Mouse (Mus musculus): ENCODE measurements at regions not wholly inside any gene's neighbourhood (a gene's known extent, or its start where the extent isn't known, plus 50 kb on each side); places are given as distances from the start of the nearest gene placed in this dataset.

- WGBS = 91% methylated on average over 5 of the region's 5 CpGs
- no peak overlapping the region for H3K9ac ChIP-seq (replicated peaks; ENCODE audit: low read depth, low read length)
- H3K27ac ChIP-seq (ENCODE audit: low read length) = no peak overlapping the region
- no peaks in the 10 kb centered on the region for H3K27me3 ChIP-seq (replicated peaks; ENCODE audit: control insufficient read depth, insufficient read depth, low read length)
- H3K4me1 ChIP-seq (replicated peaks; ENCODE audit: control insufficient read depth, insufficient read depth, low read length) = peaks cover 10% of the 10 kb centered on the region; the same call in 1 of the 2 replicates
- H3K9me3 ChIP-seq (ENCODE audit: control insufficient read depth, low read length) = no peaks in the 10 kb centered on the region
- no peak overlapping the region for H3K4me2 ChIP-seq (ENCODE audit: low read length)
- no peak overlapping the region for H3K4me3 ChIP-seq (replicated peaks; ENCODE audit: low read length)
- ATAC-seq = no peak
- no peaks in the 10 kb centered on the region for H3K36me3 ChIP-seq (ENCODE audit: control insufficient read depth, insufficient read depth)
These were observed 79.8 kb downstream of the S1pr1 start for GRCm38 (mm10) chr3:115635081-115635480.

- Histone ChIP-seq H3K4me1 (replicated peaks; ENCODE audit: control insufficient read depth, insufficient read depth, low read length) (peaks cover 10% of the 10 kb centered on the region; the same call in 1 of the 2 replicates), H3K9ac (replicated peaks; ENCODE audit: low read depth, low read length) (no peak overlapping the region), H3K9me3 (ENCODE audit: control insufficient read depth, low read length) (no peaks in the 10 kb centered on the region), H3K36me3 (ENCODE audit: control insufficient read depth, insufficient read depth) (no peaks in the 10 kb centered on the region), H3K27me3 (replicated peaks; ENCODE audit: control insufficient read depth, insufficient read depth, low read length) (no peaks in the 10 kb centered on the region), H3K4me3 (replicated peaks; ENCODE audit: low read length) (no peak overlapping the region), H3K27ac (ENCODE audit: low read length) (no peak overlapping the region), H3K4me2 (ENCODE audit: low read length) (no peak overlapping the region)
- 29% methylated on average over 4 of the region's 4 CpGs for WGBS
- ATAC-seq = peak; percentile 41
These were observed 82.5 kb downstream of the S1pr1 start for GRCm38 (mm10) chr3:115632417-115632743.

- WGBS = 14% methylated on average over 17 of the region's 17 CpGs
- Histone ChIP-seq H3K9ac (replicated peaks; ENCODE audit: low read depth, low read length) (0 out of 2 replicates have a peak overlapping the region, but pooled peaks have one; percentile 37), H3K4me1 (replicated peaks; ENCODE audit: control insufficient read depth, insufficient read depth, low read length) (peaks cover 10% of the 10 kb centered on the region; the same call in 1 of the 2 replicates), H3K36me3 (ENCODE audit: control insufficient read depth, insufficient read depth) (no peaks in the 10 kb centered on the region), H3K4me3 (replicated peaks; ENCODE audit: low read length) (no peak overlapping the region), H3K27me3 (replicated peaks; ENCODE audit: control insufficient read depth, insufficient read depth, low read length) (no peaks in the 10 kb centered on the region), H3K9me3 (ENCODE audit: control insufficient read depth, low read length) (no peaks in the 10 kb centered on the region), H3K4me2 (ENCODE audit: low read length) (peak overlapping the region; percentile 4; the same call in 1 of the 2 replicates), H3K27ac (ENCODE audit: low read length) (no peak overlapping the region)
- peak; percentile 92 for ATAC-seq
These were observed 83.1 kb downstream of the S1pr1 start for GRCm38 (mm10) chr3:115631573-115632416.

- H3K27me3 ChIP-seq (replicated peaks; ENCODE audit: control insufficient read depth, insufficient read depth, low read length) = 0 out of 2 replicates have a peak, but pooled peaks cover 3% of the 10 kb centered on the region
- ATAC-seq = no peak
- WGBS = 96% methylated on average over 3 of the region's 3 CpGs
These were observed 92.0 kb downstream of the S1pr1 start for GRCm38 (mm10) chr3:115622920-115623319.

GRCm38 (mm10) chr3:115622300-115622699, 92.6 kb downstream of the S1pr1 start:
- Histone ChIP-seq H3K36me3 (ENCODE audit: control insufficient read depth, insufficient read depth) (no peaks in the 10 kb centered on the region), H3K27ac (ENCODE audit: low read length) (no peak overlapping the region), H3K4me2 (ENCODE audit: low read length) (no peak overlapping the region), H3K4me1 (replicated peaks; ENCODE audit: control insufficient read depth, insufficient read depth, low read length) (no peaks in the 10 kb centered on the region), H3K4me3 (replicated peaks; ENCODE audit: low read length) (no peak overlapping the region), H3K9me3 (ENCODE audit: control insufficient read depth, low read length) (no peaks in the 10 kb centered on the region), H3K9ac (replicated peaks; ENCODE audit: low read depth, low read length) (no peak overlapping the region), H3K27me3 (replicated peaks; ENCODE audit: control insufficient read depth, insufficient read depth, low read length) (0 out of 2 replicates have a peak, but pooled peaks cover 3% of the 10 kb centered on the region)
- 70% methylated on average over 2 of the region's 2 CpGs for WGBS
- ATAC-seq = no peak

More at GRCm38 (mm10) chr3:115622920-115623319, 92.0 kb downstream of the S1pr1 start:
- H3K36me3 ChIP-seq (ENCODE audit: control insufficient read depth, insufficient read depth) = no peaks in the 10 kb centered on the region
- no peaks in the 10 kb centered on the region for H3K4me1 ChIP-seq (replicated peaks; ENCODE audit: control insufficient read depth, insufficient read depth, low read length)
- H3K4me3 ChIP-seq (replicated peaks; ENCODE audit: low read length) = no peak overlapping the region
- H3K27ac ChIP-seq (ENCODE audit: low read length) = no peak overlapping the region
- H3K4me2 ChIP-seq (ENCODE audit: low read length) = no peak overlapping the region
- H3K9ac ChIP-seq (replicated peaks; ENCODE audit: low read depth, low read length) = no peak overlapping the region
- H3K9me3 ChIP-seq (ENCODE audit: control insufficient read depth, low read length) = no peaks in the 10 kb centered on the region

GRCm38 (mm10) chr3:115619970-115620369, 94.9 kb downstream of the S1pr1 start:
- no peak for ATAC-seq
- no peaks in the 10 kb centered on the region; the same call in 1 of the 2 replicates for H3K4me1 ChIP-seq (replicated peaks; ENCODE audit: control insufficient read depth, insufficient read depth, low read length)
- H3K27ac ChIP-seq (ENCODE audit: low read length) = no peak overlapping the region
- H3K4me3 ChIP-seq (replicated peaks; ENCODE audit: low read length) = no peak overlapping the region
- H3K9ac ChIP-seq (replicated peaks; ENCODE audit: low read depth, low read length) = no peak overlapping the region
- H3K9me3 ChIP-seq (ENCODE audit: control insufficient read depth, low read length) = no peaks in the 10 kb centered on the region
- H3K27me3 ChIP-seq (replicated peaks; ENCODE audit: control insufficient read depth, insufficient read depth, low read length) = no peaks in the 10 kb centered on the region
- H3K36me3 ChIP-seq (ENCODE audit: control insufficient read depth, insufficient read depth) = no peaks in the 10 kb centered on the region
- H3K4me2 ChIP-seq (ENCODE audit: low read length) = no peak overlapping the region
- WGBS = 62% methylated on average over 3 of the region's 3 CpGs

- Histone ChIP-seq H3K9me3 (ENCODE audit: control insufficient read depth, low read length) (no peaks in the 10 kb centered on the region), H3K36me3 (ENCODE audit: control insufficient read depth, insufficient read depth) (no peaks in the 10 kb centered on the region), H3K27ac (ENCODE audit: low read length) (no peak overlapping the region), H3K9ac (replicated peaks; ENCODE audit: low read depth, low read length) (no peak overlapping the region), H3K27me3 (replicated peaks; ENCODE audit: control insufficient read depth, insufficient read depth, low read length) (no peaks in the 10 kb centered on the region), H3K4me1 (replicated peaks; ENCODE audit: control insufficient read depth, insufficient read depth, low read length) (no peaks in the 10 kb centered on the region; the same call in 1 of the 2 replicates), H3K4me2 (ENCODE audit: low read length) (no peak overlapping the region), H3K4me3 (replicated peaks; ENCODE audit: low read length) (no peak overlapping the region)
- ATAC-seq = peak; percentile 68
- WGBS = 18% methylated on average over 7 of the region's 7 CpGs
These were observed 98.8 kb downstream of the S1pr1 start for GRCm38 (mm10) chr3:115615994-115616598.

- Histone ChIP-seq H3K36me3 (ENCODE audit: control insufficient read depth, insufficient read depth) (no peaks in the 10 kb centered on the region), H3K9me3 (ENCODE audit: control insufficient read depth, low read length) (no peaks in the 10 kb centered on the region), H3K4me3 (replicated peaks; ENCODE audit: low read length) (no peak overlapping the region), H3K4me1 (replicated peaks; ENCODE audit: control insufficient read depth, insufficient read depth, low read length) (no peaks in the 10 kb centered on the region; the same call in 1 of the 2 replicates), H3K27me3 (replicated peaks; ENCODE audit: control insufficient read depth, insufficient read depth, low read length) (no peaks in the 10 kb centered on the region), H3K9ac (replicated peaks; ENCODE audit: low read depth, low read length) (no peak overlapping the region), H3K27ac (ENCODE audit: low read length) (no peak overlapping the region), H3K4me2 (ENCODE audit: low read length) (no peak overlapping the region)
- no peak for ATAC-seq
- WGBS = 64% methylated on average over 6 of the region's 6 CpGs
These were observed 102.0 kb downstream of the S1pr1 start for GRCm38 (mm10) chr3:115612859-115613258.

GRCm38 (mm10) chr3:115608087-115608486, 106.8 kb downstream of the S1pr1 start:
- no peaks in the 10 kb centered on the region for H3K9me3 ChIP-seq (ENCODE audit: control insufficient read depth, low read length)
- no peaks in the 10 kb centered on the region for H3K27me3 ChIP-seq (replicated peaks; ENCODE audit: control insufficient read depth, insufficient read depth, low read length)
- H3K4me2 ChIP-seq (ENCODE audit: low read length) = no peak overlapping the region
- WGBS = 88% methylated on average over 5 of the region's 5 CpGs
- no peak overlapping the region for H3K9ac ChIP-seq (replicated peaks; ENCODE audit: low read depth, low read length)
- H3K36me3 ChIP-seq (ENCODE audit: control insufficient read depth, insufficient read depth) = no peaks in the 10 kb centered on the region
- H3K4me1 ChIP-seq (replicated peaks; ENCODE audit: control insufficient read depth, insufficient read depth, low read length) = 0 out of 2 replicates have a peak, but pooled peaks cover 2% of the 10 kb centered on the region
- H3K4me3 ChIP-seq (replicated peaks; ENCODE audit: low read length) = no peak overlapping the region
- no peak overlapping the region for H3K27ac ChIP-seq (ENCODE audit: low read length)
- ATAC-seq = no peak

Data from forebrain, embryonic 16.5 days (tissue).